Mouse (Mus musculus): ENCODE data around the gene Olfr410. TPM values are rescaled to one million over a fixed set of nuclear protein-coding genes. Genes with fewer than 3 reads are reported as not detected.

Gene Olfr410
- polyA plus RNA-seq (2017; shearing (Covaris generic)) = not detected

GRCm38 (mm10) chr11:74337931-74338330 lies at the start of gene Olfr410:
Olfr410 (minus strand) TSS chr11:74338031.

GRCm38 (mm10) chr11:74361769-74362168 lies 23.9 kb upstream of the Olfr410 start, which contains the start of gene Olfr412:
Olfr412 (plus strand) TSS chr11:74362069.

GRCm38 (mm10) chr11:74352550-74352949 lies 14.7 kb upstream of the Olfr410 start, which contains the start of gene Olfr411:
Olfr411 (minus strand) TSS chr11:74352650.

GRCm38 (mm10) chr11:74283436-74283835 lies 54.4 kb downstream of the Olfr410 start, which contains the start of gene Olfr59:
Olfr59 (plus strand) TSS chr11:74283736.

Other genes starting within 250 kb of the Olfr410 start
- gene Olfr401, start 224.3 kb downstream of the Olfr410 start, polyA plus RNA-seq (2017; shearing (Covaris generic)) = not detected
- not detected for gene Olfr402, start 184.5 kb downstream of the Olfr410 start, polyA plus RNA-seq (2017; shearing (Covaris generic))
- gene Olfr403, start 151.8 kb downstream of the Olfr410 start, polyA plus RNA-seq (2017; shearing (Covaris generic)) = not detected
- gene Olfr43, start 126.7 kb downstream of the Olfr410 start, polyA plus RNA-seq (2017; shearing (Covaris generic)) = not detected
- not detected for gene Olfr406, start 78.2 kb downstream of the Olfr410 start, polyA plus RNA-seq (2017; shearing (Covaris generic))
- gene Olfr59, start 54.3 kb downstream of the Olfr410 start, polyA plus RNA-seq (2017; shearing (Covaris generic)) = not detected
- not detected for gene Olfr411, start 14.6 kb upstream of the Olfr410 start, polyA plus RNA-seq (2017; shearing (Covaris generic))
- gene Olfr412, start 24.0 kb upstream of the Olfr410 start, polyA plus RNA-seq (2017; shearing (Covaris generic)) = not detected

All from CD4-positive, CD25-positive, alpha-beta regulatory T cell, adult 9 weeks (primary cell).